Mouse (Mus musculus) hindbrain, embryonic 15.5 days (tissue): Measurements from ENCODE around the gene Tmem256. TPM values are rescaled to one million over a fixed set of nuclear protein-coding genes. Genes with fewer than 3 reads are reported as not detected.

ENCODE experiments used
- ATAC-seq: fragments of 200-750 bp; cut with Nextera tagmentation; 2 replicates; pipeline ENCODE4 v1.8.0; 2017; ENCODE audit warnings: low read depth, moderate number of reproducible peaks, moderate TSS enrichment; ENCODE audit not compliant: low FRiP score
- H3K27ac ChIP-seq: fragments of 300-500 bp; sonication (generic); replicated peaks from 2 replicates; pipeline ENCODE4 v1.5.1; 2015; ENCODE audit warnings: mild to moderate bottlenecking, inconsistent platforms
- H3K27me3 ChIP-seq: fragments of 300-500 bp; sonication (generic); 2 replicates; pipeline ENCODE4 v1.6.1; 2015; ENCODE audit warnings: control low read depth, inconsistent platforms
- H3K36me3 ChIP-seq: fragments of 300-500 bp; sonication (generic); 2 replicates; pipeline ENCODE4 v1.6.1; 2015; ENCODE audit warnings: control low read depth, inconsistent platforms
- H3K4me1 ChIP-seq: fragments of 300-500 bp; sonication (generic); replicated peaks from 2 replicates; pipeline ENCODE4 v1.6.1; 2015; ENCODE audit warnings: control low read depth, inconsistent platforms
- H3K4me2 ChIP-seq: fragments of 300-500 bp; sonication (generic); 2 replicates; pipeline ENCODE4 v1.6.1; 2015; ENCODE audit warnings: moderate library complexity, mild to moderate bottlenecking, inconsistent platforms
- H3K4me3 ChIP-seq: fragments of 300-500 bp; sonication (generic); 2 replicates; pipeline ENCODE4 v1.5.1; 2015; ENCODE audit warnings: mild to moderate bottlenecking, inconsistent platforms
- H3K9ac ChIP-seq: fragments of 300-500 bp; sonication (generic); 2 replicates; pipeline ENCODE4 v1.6.1; 2015; ENCODE audit warnings: inconsistent platforms
- H3K9me3 ChIP-seq: fragments of 300-500 bp; sonication (generic); 2 replicates; pipeline ENCODE4 v1.6.1; 2016; ENCODE audit warnings: control low read depth, inconsistent platforms
- WGBS: fragments of 180-500 bp; shearing (Covaris S2); methylation state at CpG from one replicate; pipeline ENCODE4 v1.1.7; 2015; 5-methylcytosine and 5-hydroxymethylcytosine counted together
- polyA plus RNA-seq: library from polyadenylated mRNA; unstranded; fragments of >200 nt; fragmentation: Nextera tagmentation; extraction: Ambion mirVana; gene quantifications from 2 replicates; pipeline ENCODE4 v1.2.1, GENCODE M21; 2015

Gene Tmem256
- polyA plus RNA-seq, 1 experiment from 2014 or later: 375 TPM

GRCm38 (mm10) chr11:69864138-69864860, 26.0 kb downstream of the Tmem256 start:
- 0 out of 2 replicates have a peak, but pooled peaks cover 2% of the 10 kb centered on the region for H3K27me3 ChIP-seq
- no peak overlapping the region for H3K9ac ChIP-seq
- no peak overlapping the region for H3K27ac ChIP-seq
- H3K4me2 ChIP-seq: no peak overlapping the region
- no peak for ATAC-seq
- no peaks in the 10 kb centered on the region for H3K9me3 ChIP-seq
- H3K4me3 ChIP-seq: no peak overlapping the region
- no peaks in the 10 kb centered on the region for H3K36me3 ChIP-seq
- no peaks in the 10 kb centered on the region for H3K4me1 ChIP-seq
- 47% methylated on average over 8 of the region's 8 CpGs for WGBS

- no peaks in the 10 kb centered on the region for H3K9me3 ChIP-seq
- WGBS: 77% methylated on average over 9 of the region's 9 CpGs
- ATAC-seq: no peak
These were observed 27.2 kb downstream of the Tmem256 start for GRCm38 (mm10) chr11:69865561-69865960.

GRCm38 (mm10) chr11:69867335-69867734, 29.0 kb downstream of the Tmem256 start:
- Histone ChIP-seq H3K4me1 (no peaks in the 10 kb centered on the region), H3K36me3 (no peaks in the 10 kb centered on the region), H3K9me3 (no peaks in the 10 kb centered on the region), H3K4me3 (no peak overlapping the region), H3K27me3 (no peaks in the 10 kb centered on the region), H3K27ac (no peak overlapping the region), H3K4me2 (no peak overlapping the region), H3K9ac (no peak overlapping the region)
- no peak for ATAC-seq
- 69% methylated on average over 9 of the region's 9 CpGs for WGBS

More at GRCm38 (mm10) chr11:69865561-69865960, 27.2 kb downstream of the Tmem256 start:
- Histone ChIP-seq H3K4me3 (no peak overlapping the region), H3K4me1 (no peaks in the 10 kb centered on the region), H3K4me2 (no peak overlapping the region), H3K27me3 (no peaks in the 10 kb centered on the region), H3K36me3 (no peaks in the 10 kb centered on the region), H3K27ac (no peak overlapping the region), H3K9ac (no peak overlapping the region)

GRCm38 (mm10) chr11:69870289-69871069, 32.2 kb downstream of the Tmem256 start:
- no peak overlapping the region for H3K27ac ChIP-seq
- no peaks in the 10 kb centered on the region for H3K36me3 ChIP-seq
- H3K27me3 ChIP-seq: no peaks in the 10 kb centered on the region
- H3K9me3 ChIP-seq: no peaks in the 10 kb centered on the region
- H3K4me3 ChIP-seq: no peak overlapping the region
- ATAC-seq: no peak
- 98% methylated on average over 2 of the region's 2 CpGs for WGBS
- H3K9ac ChIP-seq: no peak overlapping the region
- H3K4me2 ChIP-seq: no peak overlapping the region
- H3K4me1 ChIP-seq: no peaks in the 10 kb centered on the region

GRCm38 (mm10) chr11:69871822-69872221, 33.5 kb downstream of the Tmem256 start:
- no peaks in the 10 kb centered on the region for H3K36me3 ChIP-seq
- H3K4me3 ChIP-seq: no peak overlapping the region
- H3K4me1 ChIP-seq: no peaks in the 10 kb centered on the region
- H3K9me3 ChIP-seq: no peaks in the 10 kb centered on the region
- no peak for ATAC-seq
- H3K27ac ChIP-seq: no peak overlapping the region
- H3K4me2 ChIP-seq: no peak overlapping the region
- 88% methylated on average over 7 of the region's 7 CpGs for WGBS
- H3K9ac ChIP-seq: no peak overlapping the region
- no peaks in the 10 kb centered on the region for H3K27me3 ChIP-seq

GRCm38 (mm10) chr11:69872451-69872850, 34.1 kb downstream of the Tmem256 start:
- Histone ChIP-seq H3K9ac (no peak overlapping the region), H3K4me1 (0 out of 2 replicates have a peak, but pooled peaks cover 5% of the 10 kb centered on the region), H3K4me3 (no peak overlapping the region), H3K4me2 (no peak overlapping the region), H3K9me3 (no peaks in the 10 kb centered on the region), H3K27me3 (no peaks in the 10 kb centered on the region), H3K27ac (no peak overlapping the region), H3K36me3 (no peaks in the 10 kb centered on the region)
- WGBS: 78% methylated on average over 4 of the region's 4 CpGs
- ATAC-seq: no peak

- no peak for ATAC-seq
- WGBS: 66% methylated on average over 7 of the region's 7 CpGs
- 0 out of 2 replicates have a peak, but pooled peaks cover 5% of the 10 kb centered on the region for H3K27me3 ChIP-seq
These were observed 37.9 kb downstream of the Tmem256 start for GRCm38 (mm10) chr11:69876186-69876585.

GRCm38 (mm10) chr11:69876867-69877266, 38.6 kb downstream of the Tmem256 start:
- no peak overlapping the region for H3K4me3 ChIP-seq

More at GRCm38 (mm10) chr11:69876186-69876585, 37.9 kb downstream of the Tmem256 start:
- peaks cover 18% of the 10 kb centered on the region; the same call in 1 of the 2 replicates for H3K4me1 ChIP-seq
- H3K36me3 ChIP-seq: no peaks in the 10 kb centered on the region
- H3K4me2 ChIP-seq: no peak overlapping the region
- no peaks in the 10 kb centered on the region for H3K9me3 ChIP-seq
- no peak overlapping the region for H3K9ac ChIP-seq
- H3K27ac ChIP-seq: no peak overlapping the region
- H3K4me3 ChIP-seq: no peak overlapping the region

GRCm38 (mm10) chr11:69877878-69878277, 39.6 kb downstream of the Tmem256 start, which contains the start of gene Tmem95:
Gene Tmem95 (minus strand): TSS chr11:69878018.
- Histone ChIP-seq H3K36me3 (no peaks in the 10 kb centered on the region), H3K27ac (no peak within 1 kb of the TSS), H3K27me3 (peaks cover 9% of the 10 kb centered on the region; the same call in 1 of the 2 replicates), H3K9ac (no peak within 1 kb of the TSS), H3K4me1 (peaks cover 24% of the 10 kb centered on the region; the same call in 1 of the 2 replicates), H3K4me3 (no peak within 1 kb of the TSS), H3K9me3 (no peaks in the 10 kb centered on the region), H3K4me2 (peak within 1 kb of the TSS; percentile 29)
- WGBS: 88% methylated on average over 11 of the region's 11 CpGs
- no peak for ATAC-seq

More at GRCm38 (mm10) chr11:69876867-69877266, 38.6 kb downstream of the Tmem256 start:
- H3K4me2 ChIP-seq: peak overlapping the region; percentile 29
- H3K9me3 ChIP-seq: no peaks in the 10 kb centered on the region
- no peak for ATAC-seq
- peaks cover 24% of the 10 kb centered on the region; the same call in 1 of the 2 replicates for H3K4me1 ChIP-seq
- 3% methylated on average over 12 of the region's 12 CpGs for WGBS
- H3K36me3 ChIP-seq: no peaks in the 10 kb centered on the region
- no peak overlapping the region for H3K9ac ChIP-seq
- H3K27ac ChIP-seq: no peak overlapping the region
- peaks cover 6% of the 10 kb centered on the region; the same call in 1 of the 2 replicates for H3K27me3 ChIP-seq

- Histone ChIP-seq H3K9me3 (no peaks in the 10 kb centered on the region), H3K27me3 (peaks cover 9% of the 10 kb centered on the region; the same call in 1 of the 2 replicates), H3K4me2 (no peak overlapping the region), H3K27ac (no peak overlapping the region), H3K36me3 (no peaks in the 10 kb centered on the region), H3K4me1 (peaks cover 24% of the 10 kb centered on the region; the same call in 1 of the 2 replicates), H3K9ac (no peak overlapping the region), H3K4me3 (no peak overlapping the region)
- 59% methylated on average over 3 of the region's 3 CpGs for WGBS
- no peak for ATAC-seq
These were observed 40.1 kb downstream of the Tmem256 start for GRCm38 (mm10) chr11:69878399-69878798.

GRCm38 (mm10) chr11:69878952-69879351, 40.6 kb downstream of the Tmem256 start:
- H3K27ac ChIP-seq: no peak overlapping the region
- H3K36me3 ChIP-seq: no peaks in the 10 kb centered on the region
- peaks cover 9% of the 10 kb centered on the region; the same call in 1 of the 2 replicates for H3K27me3 ChIP-seq
- no peak overlapping the region for H3K4me3 ChIP-seq
- ATAC-seq: no peak
- peaks cover 24% of the 10 kb centered on the region; the same call in 1 of the 2 replicates for H3K4me1 ChIP-seq
- H3K9me3 ChIP-seq: no peaks in the 10 kb centered on the region
- 94% methylated on average over 6 of the region's 6 CpGs for WGBS
- H3K9ac ChIP-seq: no peak overlapping the region
- 0 out of 2 replicates have a peak overlapping the region, but pooled peaks have one; percentile 63 for H3K4me2 ChIP-seq

- peaks cover 24% of the 10 kb centered on the region; the same call in 1 of the 2 replicates for H3K4me1 ChIP-seq
- 56% methylated on average over 15 of the region's 15 CpGs for WGBS
These were observed 41.4 kb downstream of the Tmem256 start for GRCm38 (mm10) chr11:69879711-69880110.

More at GRCm38 (mm10) chr11:69879711-69880110, 41.4 kb downstream of the Tmem256 start:
- peak overlapping the region; percentile 63 for H3K4me2 ChIP-seq
- peaks cover 9% of the 10 kb centered on the region; the same call in 1 of the 2 replicates for H3K27me3 ChIP-seq
- H3K4me3 ChIP-seq: peak overlapping the region; percentile 38
- no peak for ATAC-seq
- no peak overlapping the region for H3K9ac ChIP-seq
- no peaks in the 10 kb centered on the region for H3K36me3 ChIP-seq
- no peaks in the 10 kb centered on the region for H3K9me3 ChIP-seq
- H3K27ac ChIP-seq: no peak overlapping the region
